Mouse (Mus musculus): ENCODE data around the gene Sh3bp4. TPM values are rescaled to one million over a fixed set of nuclear protein-coding genes. Genes with fewer than 3 reads are reported as not detected.

Gene Sh3bp4
- polyA plus RNA-seq, 1 experiment from 2014 or later, result 15.7 TPM

- Histone ChIP-seq H3K4me3 (ENCODE audit: low read depth, low read length) (no peak overlapping the region), H3K36me3 (ENCODE audit: control insufficient read depth, insufficient read depth, low read length) (no peaks in the 10 kb centered on the region), H3K9ac (ENCODE audit: low read length) (no peak overlapping the region), H3K27me3 (replicated peaks; ENCODE audit: control insufficient read depth, insufficient read depth, low read length) (no peaks in the 10 kb centered on the region), H3K27ac (ENCODE audit: low read depth, low read length) (no peak overlapping the region), H3K4me2 (ENCODE audit: low read length) (no peak overlapping the region), H3K4me1 (ENCODE audit: control insufficient read depth, insufficient read depth, low read length) (peaks cover 7% of the 10 kb centered on the region), H3K9me3 (replicated peaks; ENCODE audit: control insufficient read depth, low read length) (no peaks in the 10 kb centered on the region)
- 68% methylated on average over 14 of the region's 14 CpGs for WGBS
- ATAC-seq, result no peak
- DNase-seq (ENCODE audit: low spot score), result no peak
Measured at GRCm38 (mm10) chr1:89082171-89082882, 12.1 kb downstream of the Sh3bp4 start.

GRCm38 (mm10) chr1:89086575-89087153 is 16.4 kb downstream of the Sh3bp4 start:
- H3K4me1 ChIP-seq (ENCODE audit: control insufficient read depth, insufficient read depth, low read length), result peaks cover 8% of the 10 kb centered on the region
- H3K36me3 ChIP-seq (ENCODE audit: control insufficient read depth, insufficient read depth, low read length), result no peaks in the 10 kb centered on the region
- no peaks in the 10 kb centered on the region for H3K27me3 ChIP-seq (replicated peaks; ENCODE audit: control insufficient read depth, insufficient read depth, low read length)
- no peak overlapping the region for H3K4me2 ChIP-seq (ENCODE audit: low read length)
- WGBS, result 78% methylated on average over 9 of the region's 9 CpGs
- DNase-seq (ENCODE audit: low spot score) (no peak), ATAC-seq (no peak)
- H3K4me3 ChIP-seq (ENCODE audit: low read depth, low read length), result no peak overlapping the region
- H3K9me3 ChIP-seq (replicated peaks; ENCODE audit: control insufficient read depth, low read length), result no peaks in the 10 kb centered on the region
- no peak overlapping the region for H3K9ac ChIP-seq (ENCODE audit: low read length)
- H3K27ac ChIP-seq (ENCODE audit: low read depth, low read length), result no peak overlapping the region

DNA sequence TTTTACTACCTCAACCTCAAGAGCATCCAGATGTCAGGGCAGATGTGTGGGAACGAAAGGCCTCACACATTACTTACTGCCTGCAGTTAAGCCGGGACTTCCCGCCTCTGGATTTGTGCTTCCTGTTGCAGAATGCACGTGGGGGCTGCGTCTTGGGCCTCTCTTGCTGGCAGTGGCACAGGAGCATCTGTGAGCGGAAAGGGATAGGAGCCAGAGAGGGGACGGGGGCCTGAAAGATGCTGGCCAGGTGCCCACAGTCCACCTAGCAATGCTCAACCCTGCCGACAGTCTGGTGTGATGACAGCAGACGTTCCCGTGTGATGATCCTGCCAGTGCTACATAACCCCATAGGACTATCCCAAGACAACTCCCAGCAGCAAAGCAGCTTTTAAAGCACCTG is 17.9 kb downstream of the Sh3bp4 start:
- WGBS, result 45% methylated on average over 10 of the region's 10 CpGs
- no peak for DNase-seq (ENCODE audit: low spot score)
- Histone ChIP-seq H3K4me3 (ENCODE audit: low read depth, low read length) (no peak overlapping the region), H3K9me3 (replicated peaks; ENCODE audit: control insufficient read depth, low read length) (no peaks in the 10 kb centered on the region), H3K27me3 (replicated peaks; ENCODE audit: control insufficient read depth, insufficient read depth, low read length) (no peaks in the 10 kb centered on the region), H3K36me3 (ENCODE audit: control insufficient read depth, insufficient read depth, low read length) (no peaks in the 10 kb centered on the region), H3K4me2 (ENCODE audit: low read length) (no peak overlapping the region), H3K9ac (ENCODE audit: low read length) (no peak overlapping the region), H3K4me1 (ENCODE audit: control insufficient read depth, insufficient read depth, low read length) (peaks cover 22% of the 10 kb centered on the region), H3K27ac (ENCODE audit: low read depth, low read length) (no peak overlapping the region)
- ATAC-seq, result no peak

- WGBS, result 41% methylated on average over 3 of the region's 3 CpGs
- Histone ChIP-seq H3K27ac (ENCODE audit: low read depth, low read length) (no peak overlapping the region), H3K9ac (ENCODE audit: low read length) (no peak overlapping the region), H3K36me3 (ENCODE audit: control insufficient read depth, insufficient read depth, low read length) (no peaks in the 10 kb centered on the region), H3K9me3 (replicated peaks; ENCODE audit: control insufficient read depth, low read length) (no peaks in the 10 kb centered on the region), H3K4me1 (ENCODE audit: control insufficient read depth, insufficient read depth, low read length) (peaks cover 26% of the 10 kb centered on the region), H3K4me2 (ENCODE audit: low read length) (no peak overlapping the region), H3K4me3 (ENCODE audit: low read depth, low read length) (no peak overlapping the region), H3K27me3 (replicated peaks; ENCODE audit: control insufficient read depth, insufficient read depth, low read length) (no peaks in the 10 kb centered on the region)
- ATAC-seq (no peak), DNase-seq (ENCODE audit: low spot score) (no peak)
Measured at GRCm38 (mm10) chr1:89088748-89089288, 18.6 kb downstream of the Sh3bp4 start.

- Histone ChIP-seq H3K9ac (ENCODE audit: low read length) (no peak overlapping the region), H3K4me3 (ENCODE audit: low read depth, low read length) (no peak overlapping the region), H3K4me1 (ENCODE audit: control insufficient read depth, insufficient read depth, low read length) (peaks cover 30% of the 10 kb centered on the region), H3K4me2 (ENCODE audit: low read length) (no peak overlapping the region), H3K9me3 (replicated peaks; ENCODE audit: control insufficient read depth, low read length) (no peaks in the 10 kb centered on the region), H3K36me3 (ENCODE audit: control insufficient read depth, insufficient read depth, low read length) (no peaks in the 10 kb centered on the region), H3K27ac (ENCODE audit: low read depth, low read length) (no peak overlapping the region), H3K27me3 (replicated peaks; ENCODE audit: control insufficient read depth, insufficient read depth, low read length) (no peaks in the 10 kb centered on the region)
- no peak for DNase-seq (ENCODE audit: low spot score)
- 82% methylated on average over 21 of the region's 21 CpGs for WGBS
- no peak for ATAC-seq
Measured at GRCm38 (mm10) chr1:89089821-89090600, 19.8 kb downstream of the Sh3bp4 start.

DNA sequence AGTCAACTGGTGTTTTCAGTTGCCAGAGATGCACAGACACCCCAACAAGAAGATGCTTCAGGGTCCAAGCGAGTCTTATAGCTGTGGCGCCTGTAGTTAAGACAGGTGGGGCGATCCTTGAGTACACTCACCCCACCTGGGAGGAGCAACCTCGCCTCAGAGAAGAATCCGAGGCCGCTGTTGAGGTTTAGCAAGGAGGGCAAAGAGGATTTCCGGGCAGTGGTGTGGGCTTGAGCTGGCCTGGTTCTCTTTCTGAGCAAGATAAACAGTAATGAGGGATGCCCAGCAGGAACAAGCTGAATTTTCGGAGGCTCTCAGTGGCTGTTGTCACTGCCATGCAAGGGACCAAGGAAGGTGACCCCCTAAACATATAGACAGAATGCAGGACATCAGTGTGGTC is 20.5 kb downstream of the Sh3bp4 start:
- DNase-seq (ENCODE audit: low spot score), result no peak
- H3K4me1 ChIP-seq (ENCODE audit: control insufficient read depth, insufficient read depth, low read length), result peaks cover 36% of the 10 kb centered on the region
- H3K9ac ChIP-seq (ENCODE audit: low read length), result no peak overlapping the region
- no peak overlapping the region for H3K4me2 ChIP-seq (ENCODE audit: low read length)
- no peaks in the 10 kb centered on the region for H3K27me3 ChIP-seq (replicated peaks; ENCODE audit: control insufficient read depth, insufficient read depth, low read length)
- 80% methylated on average over 8 of the region's 8 CpGs for WGBS
- H3K9me3 ChIP-seq (replicated peaks; ENCODE audit: control insufficient read depth, low read length), result no peaks in the 10 kb centered on the region
- no peak overlapping the region for H3K27ac ChIP-seq (ENCODE audit: low read depth, low read length)
- H3K36me3 ChIP-seq (ENCODE audit: control insufficient read depth, insufficient read depth, low read length), result no peaks in the 10 kb centered on the region
- H3K4me3 ChIP-seq (ENCODE audit: low read depth, low read length), result no peak overlapping the region
- ATAC-seq, result no peak

DNA sequence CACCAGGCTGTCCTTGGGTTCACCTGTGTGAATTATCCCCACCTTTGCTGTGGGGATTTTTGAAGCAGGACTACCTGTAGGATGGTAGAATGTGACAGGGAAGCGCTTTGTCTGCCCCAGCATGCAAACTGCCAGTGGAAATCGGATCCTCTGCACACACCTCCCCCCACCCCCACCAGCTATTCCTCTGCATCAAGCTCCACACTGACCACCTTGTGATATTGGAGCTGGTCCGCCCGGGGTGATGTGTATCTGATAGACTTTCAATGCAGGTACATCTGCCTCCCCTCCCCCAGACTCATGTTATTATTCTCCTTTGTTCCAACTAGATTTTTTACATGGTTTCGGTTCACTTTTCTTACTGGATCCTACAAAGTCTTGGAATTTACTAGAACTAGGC is 21.8 kb downstream of the Sh3bp4 start:
- DNase-seq (ENCODE audit: low spot score) (no peak), ATAC-seq (no peak)
- no peaks in the 10 kb centered on the region for H3K36me3 ChIP-seq (ENCODE audit: control insufficient read depth, insufficient read depth, low read length)
- no peak overlapping the region for H3K27ac ChIP-seq (ENCODE audit: low read depth, low read length)
- H3K4me2 ChIP-seq (ENCODE audit: low read length), result peak overlapping the region; percentile 38; the same call in 1 of the 2 replicates
- no peaks in the 10 kb centered on the region for H3K27me3 ChIP-seq (replicated peaks; ENCODE audit: control insufficient read depth, insufficient read depth, low read length)
- H3K9me3 ChIP-seq (replicated peaks; ENCODE audit: control insufficient read depth, low read length), result no peaks in the 10 kb centered on the region
- no peak overlapping the region; the same call in 1 of the 2 replicates for H3K9ac ChIP-seq (ENCODE audit: low read length)
- WGBS, result 40% methylated on average over 5 of the region's 5 CpGs
- peaks cover 45% of the 10 kb centered on the region for H3K4me1 ChIP-seq (ENCODE audit: control insufficient read depth, insufficient read depth, low read length)
- no peak overlapping the region for H3K4me3 ChIP-seq (ENCODE audit: low read depth, low read length)

DNA sequence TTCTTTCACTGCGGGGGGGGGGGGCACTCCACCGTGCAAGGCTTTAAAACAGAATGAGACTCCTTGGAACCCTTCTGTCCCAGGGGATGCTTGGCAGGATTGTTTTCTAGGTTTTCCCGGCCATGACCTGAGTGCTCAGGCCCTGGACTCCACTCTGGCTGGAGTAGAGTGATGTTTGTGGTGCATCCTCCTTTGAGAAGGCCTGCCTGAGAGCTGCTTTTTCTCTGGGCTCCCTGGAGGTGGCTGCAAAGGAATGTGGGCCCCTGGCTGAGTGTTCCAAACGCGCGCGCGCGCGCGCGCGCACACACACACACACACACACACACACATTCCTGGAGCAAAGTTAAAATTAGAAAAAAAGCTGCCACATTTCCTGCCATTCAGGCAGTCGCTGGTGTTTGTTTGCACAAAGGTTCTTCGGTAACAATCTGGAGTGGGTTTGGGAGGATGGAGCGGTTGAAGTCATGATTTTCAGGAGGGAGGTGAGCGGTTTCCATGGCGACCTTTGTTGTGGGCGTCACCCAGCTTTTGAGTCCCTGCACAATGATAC is 22.3 kb downstream of the Sh3bp4 start:
- DNase-seq (ENCODE audit: low spot score), result peak; percentile 72
- H3K4me1 ChIP-seq (ENCODE audit: control insufficient read depth, insufficient read depth, low read length), result peaks cover 45% of the 10 kb centered on the region
- H3K4me2 ChIP-seq (ENCODE audit: low read length), result peak overlapping the region; percentile 38
- ATAC-seq, result peak; percentile 16; the same call in 1 of the 2 replicates
- 2% methylated on average over 19 of the region's 19 CpGs for WGBS
- H3K9me3 ChIP-seq (replicated peaks; ENCODE audit: control insufficient read depth, low read length), result no peaks in the 10 kb centered on the region
- H3K27ac ChIP-seq (ENCODE audit: low read depth, low read length), result peak overlapping the region; percentile 48
- no peak overlapping the region for H3K4me3 ChIP-seq (ENCODE audit: low read depth, low read length)
- H3K27me3 ChIP-seq (replicated peaks; ENCODE audit: control insufficient read depth, insufficient read depth, low read length), result no peaks in the 10 kb centered on the region
- no peaks in the 10 kb centered on the region for H3K36me3 ChIP-seq (ENCODE audit: control insufficient read depth, insufficient read depth, low read length)
- peak overlapping the region; percentile 13; the same call in 1 of the 2 replicates for H3K9ac ChIP-seq (ENCODE audit: low read length)
